Mouse (Mus musculus): ENCODE measurements around the gene Tmod3.

Tmod3 gene

DNA sequence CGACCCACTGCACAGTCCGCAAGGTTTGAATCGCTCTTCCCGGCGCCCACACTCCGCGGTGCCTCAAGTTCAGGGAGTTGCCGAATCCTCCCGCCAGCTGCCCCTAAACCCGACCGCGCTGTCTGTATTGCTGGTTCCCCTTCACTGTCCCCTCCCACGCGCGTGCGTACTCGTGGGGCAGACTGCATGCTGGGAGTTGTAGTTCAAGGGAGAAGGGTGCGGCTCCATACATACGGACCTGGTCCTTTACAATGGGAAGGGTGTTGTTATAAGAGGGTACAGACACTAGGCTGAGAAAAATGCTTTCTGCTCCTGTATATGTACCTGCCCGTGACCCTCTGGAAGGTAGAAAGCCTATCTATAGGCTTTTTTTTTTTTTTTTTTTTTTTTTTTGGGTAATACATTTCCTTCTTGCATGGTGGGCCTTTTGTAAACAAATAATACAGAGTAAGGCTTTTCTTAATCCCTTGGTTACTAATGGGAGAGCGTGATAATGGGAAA lies at the start of gene Tmod3:
Gene Tmod3, minus strand, starts transcription at position 146 of the 501 bp plus-strand sequence.
- DNase-seq, result peak; percentile 96

DNA sequence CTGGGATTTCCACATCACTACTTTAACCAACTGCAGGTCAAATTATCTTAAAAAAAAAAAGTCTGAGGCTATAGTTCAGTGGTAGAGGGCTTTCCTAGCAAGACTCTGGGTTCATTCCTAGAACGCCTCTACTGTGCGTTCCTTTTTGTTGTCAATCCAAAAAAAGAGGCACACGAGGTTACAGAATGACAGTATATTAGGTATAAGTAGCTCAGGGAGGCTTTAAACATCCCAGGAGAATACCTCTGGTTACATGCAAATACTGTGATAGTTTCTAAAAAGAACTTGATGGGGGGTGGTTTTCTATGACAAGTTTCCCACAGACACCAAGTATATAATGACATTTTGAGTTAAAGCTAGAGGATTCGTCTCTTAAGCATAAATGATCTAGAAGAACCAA lies 48.0 kb upstream of the Tmod3 start:
- no peak for DNase-seq

DNA sequence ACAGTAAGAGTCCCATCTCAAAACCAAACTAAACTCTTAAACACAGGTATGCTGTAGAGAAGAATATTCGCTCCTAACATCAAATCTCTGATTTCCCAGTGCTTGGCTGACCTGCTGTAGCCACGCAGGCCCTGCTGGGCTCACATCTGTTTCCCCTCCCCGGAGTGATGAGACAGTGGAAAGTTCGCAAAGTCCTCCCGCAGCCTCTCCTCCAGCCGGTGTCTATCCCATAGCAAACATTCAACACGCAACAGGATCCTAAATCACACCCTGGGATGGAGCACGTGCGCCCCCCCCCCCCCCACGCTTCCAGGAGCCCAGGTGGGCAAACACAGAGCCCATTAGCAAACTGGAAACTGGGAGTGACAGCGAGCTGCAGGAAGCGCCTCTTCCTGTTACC lies 42.1 kb upstream of the Tmod3 start:
- no peak for DNase-seq

DNA sequence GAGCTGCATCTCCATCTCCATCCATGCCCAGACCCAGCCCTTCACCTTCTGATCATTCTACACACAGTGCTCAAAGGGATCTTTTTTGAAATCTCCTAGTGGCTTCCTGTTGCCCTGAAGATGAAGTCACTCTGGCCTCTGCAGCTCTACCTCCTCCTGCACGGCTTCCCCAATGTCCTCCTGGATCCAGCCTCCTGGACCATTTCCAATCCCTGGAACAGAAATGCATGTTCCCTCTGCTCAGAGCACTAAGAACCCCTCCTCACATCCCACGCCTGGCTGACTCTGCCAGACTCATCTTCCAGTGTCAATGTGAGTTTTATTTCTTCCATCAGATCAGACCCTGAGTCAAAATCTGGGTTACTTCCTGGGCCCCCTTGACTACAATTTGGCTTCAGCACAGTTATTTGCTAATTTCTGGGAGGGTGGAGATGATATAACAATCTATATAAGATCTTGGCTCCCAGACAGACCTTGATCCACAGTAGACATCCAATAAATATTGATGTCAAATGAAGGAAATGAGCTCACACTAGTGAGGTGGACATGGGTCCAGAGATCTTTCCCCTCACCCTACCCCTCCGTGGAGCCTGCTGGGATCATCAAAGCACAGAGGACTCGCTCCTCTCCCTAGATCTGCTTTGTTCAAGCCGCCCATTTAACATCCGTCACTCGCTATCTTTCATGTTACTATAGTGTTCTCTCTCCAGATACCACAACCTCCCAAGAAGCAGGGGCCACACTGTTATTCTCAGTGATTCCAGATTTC lies 40.9 kb upstream of the Tmod3 start:
- DNase-seq, result peak; percentile 60

DNA sequence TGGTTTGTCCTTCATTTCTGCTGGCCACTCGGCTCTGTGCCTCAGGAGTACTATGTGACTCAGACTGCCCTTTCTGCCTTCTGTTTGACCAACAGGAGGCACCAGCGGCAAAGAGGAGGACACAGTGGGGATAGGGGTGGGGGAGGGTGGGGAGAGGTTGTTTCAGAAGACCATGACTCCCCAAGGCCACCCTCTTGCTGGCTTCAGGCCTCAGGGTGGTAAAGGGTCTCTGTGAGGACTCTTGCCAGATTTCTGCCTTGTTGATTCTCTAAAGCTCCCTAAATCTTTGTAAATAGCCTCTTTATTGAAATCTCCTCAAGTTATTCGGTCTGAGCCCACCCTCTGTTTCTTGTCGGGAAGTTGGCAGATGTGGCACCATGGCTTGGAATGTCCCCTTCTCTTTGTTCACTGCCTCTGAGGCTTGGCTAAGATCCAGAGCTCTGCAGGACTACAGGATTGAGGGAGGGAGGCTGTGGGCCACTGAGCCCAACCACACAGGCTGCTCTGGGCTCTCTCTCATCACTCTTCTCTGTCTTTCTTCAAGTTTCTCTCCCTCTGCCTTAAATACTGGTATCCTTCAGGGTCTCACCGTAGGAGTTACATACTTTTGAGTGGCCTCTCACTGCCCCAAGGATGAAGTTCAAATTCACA lies 39.9 kb upstream of the Tmod3 start:
- DNase-seq, result peak; percentile 72

DNA sequence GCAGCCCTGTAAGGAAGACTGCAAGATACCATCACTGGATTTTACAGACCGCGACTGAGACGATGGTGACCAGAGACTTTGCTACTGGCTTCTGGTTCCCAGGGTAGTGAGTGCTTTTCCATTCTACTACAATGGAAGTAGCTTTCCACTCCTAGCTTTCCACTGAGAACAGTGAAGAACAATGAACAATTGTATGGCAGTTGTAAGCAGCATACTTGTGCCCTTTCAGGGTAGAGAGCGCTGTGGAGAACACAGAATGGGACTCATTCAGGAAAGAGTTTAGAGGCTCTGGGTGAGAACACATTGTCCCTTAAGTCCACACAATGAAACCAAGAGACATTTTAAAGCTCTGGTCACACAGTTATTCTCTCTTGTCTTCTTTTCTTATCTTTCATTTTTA lies 38.1 kb upstream of the Tmod3 start:
- no peak for DNase-seq

DNA sequence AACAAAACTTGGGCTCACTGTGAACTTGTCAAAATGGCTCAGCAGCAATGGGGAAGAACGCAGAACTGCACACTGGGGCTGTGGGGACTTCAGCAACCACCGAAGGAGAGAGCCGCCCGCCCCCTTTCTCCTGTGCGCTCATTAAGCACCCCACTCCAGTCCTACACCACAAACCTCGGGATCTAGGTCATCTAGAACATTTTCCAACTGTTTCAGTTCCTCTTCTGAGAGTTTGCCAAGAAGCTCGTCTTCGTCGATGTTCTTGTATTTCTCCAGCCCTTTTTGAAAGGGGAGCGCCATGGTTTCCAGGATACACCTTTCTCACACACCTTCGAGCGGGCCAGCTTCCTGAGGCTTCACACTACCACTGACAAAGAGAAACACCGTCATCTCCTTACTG lies 37.6 kb upstream of the Tmod3 start:
- DNase-seq, result peak; percentile 59

DNA sequence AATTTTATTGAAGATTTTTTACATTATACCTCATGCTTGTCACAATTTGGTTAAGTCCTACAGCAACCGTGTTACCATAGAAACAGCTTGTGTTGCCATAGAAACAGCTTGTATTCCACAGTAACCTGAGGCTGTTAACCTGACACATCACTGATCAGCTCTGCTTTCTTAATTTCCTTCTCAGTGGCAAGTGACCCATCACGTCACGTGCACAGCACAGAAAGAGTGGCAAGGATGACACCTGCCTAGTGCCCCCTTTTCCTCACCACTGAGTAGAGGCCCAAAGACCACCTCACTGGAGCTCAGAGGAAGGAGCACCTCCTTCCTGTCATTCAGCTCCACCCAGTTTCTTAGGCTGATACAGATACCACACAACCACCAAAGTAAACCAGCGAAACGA lies 34.0 kb upstream of the Tmod3 start:
- no peak for DNase-seq

DNA sequence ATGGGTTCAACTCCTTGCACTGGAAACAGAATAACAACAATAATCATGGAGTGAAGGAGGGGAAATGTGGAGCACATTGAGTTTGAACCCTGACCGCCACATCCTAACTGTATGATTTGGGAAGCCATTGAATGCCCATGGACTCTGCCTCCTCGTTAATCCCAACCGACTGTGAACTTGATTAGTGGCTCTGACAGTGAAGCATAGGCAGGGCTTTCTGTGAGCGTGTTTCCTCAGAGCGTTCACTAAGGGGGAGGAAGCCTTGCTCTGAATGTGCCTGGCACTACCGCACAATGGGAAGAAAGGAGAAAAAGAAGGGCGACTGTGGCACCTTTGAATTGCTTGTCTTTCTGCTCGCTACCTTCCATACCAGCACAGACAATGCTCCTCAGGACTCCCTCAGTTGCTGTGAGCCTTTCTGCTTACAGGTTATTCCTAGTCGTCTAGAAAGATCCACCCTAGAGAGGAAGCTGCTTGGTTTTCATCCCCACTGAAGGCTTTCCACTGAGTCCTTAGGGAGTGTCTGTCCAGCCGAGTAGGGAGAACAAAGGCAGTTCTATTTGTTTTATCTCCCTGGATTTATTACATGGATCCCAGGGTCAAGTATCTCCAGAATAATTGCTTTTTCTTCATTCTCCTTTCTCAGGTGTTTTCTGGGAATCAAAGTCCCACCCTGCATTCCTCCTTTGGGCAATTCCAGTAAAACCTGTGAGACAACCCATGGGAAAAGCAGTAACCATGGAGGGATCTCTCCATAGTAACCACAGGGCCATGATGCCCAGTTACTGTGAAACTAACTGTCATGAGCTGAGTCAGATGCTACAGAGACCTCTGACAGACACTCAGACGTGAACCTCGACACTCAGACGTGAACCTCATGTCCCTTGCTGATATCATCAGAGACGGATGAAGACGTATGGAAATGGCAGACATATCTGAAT lies 30.7 kb upstream of the Tmod3 start:
- DNase-seq, result no peak

DNA sequence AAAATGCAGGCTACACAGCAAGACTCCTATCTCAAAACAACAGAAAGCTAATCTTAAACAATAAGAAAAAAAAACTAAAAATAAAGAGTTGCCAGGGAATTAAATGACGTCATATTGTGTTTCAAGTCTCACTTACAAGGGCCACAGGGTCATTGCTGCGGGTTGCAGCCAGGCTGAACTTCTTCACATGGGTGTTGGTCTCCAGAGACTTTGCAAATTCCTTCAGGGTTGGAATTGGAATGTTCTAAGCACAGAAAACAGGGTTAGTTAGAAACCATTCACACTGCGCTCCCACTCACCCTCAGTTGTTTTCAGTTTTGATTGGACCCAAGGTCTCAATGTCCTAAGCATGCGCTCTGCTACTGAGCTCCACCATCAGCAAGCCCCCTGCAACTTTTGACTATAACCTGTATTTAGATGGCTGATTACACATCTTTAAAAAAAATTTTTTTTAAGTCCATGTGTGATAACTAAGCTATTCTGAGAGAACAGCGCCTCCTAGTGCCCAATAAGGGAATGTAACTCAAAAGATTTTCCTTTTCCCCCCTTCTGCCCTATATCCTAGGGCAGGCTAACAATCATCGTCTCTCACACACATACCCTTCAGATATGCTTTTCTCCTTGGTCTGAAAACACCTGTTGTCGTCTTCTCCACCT lies 22.4 kb upstream of the Tmod3 start:
- peak; percentile 48 for DNase-seq

DNA sequence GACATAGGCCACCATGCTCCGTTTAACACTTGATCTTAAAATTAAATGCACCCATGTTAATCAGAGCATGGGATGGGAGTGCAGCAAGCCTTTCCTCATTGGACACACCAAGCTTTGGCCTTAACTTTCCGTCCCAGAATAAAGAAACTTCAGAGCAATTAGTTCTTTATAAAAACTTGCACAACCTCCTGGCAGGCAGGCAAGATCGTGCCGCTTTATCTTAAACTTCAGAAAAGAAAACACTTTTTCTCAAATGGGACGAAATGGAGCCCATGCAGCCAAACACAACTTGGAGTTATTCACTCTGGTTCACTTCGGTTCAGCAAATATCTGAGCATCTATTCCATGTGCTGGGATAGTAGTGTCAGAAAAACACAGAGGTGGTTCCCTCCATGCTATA lies 19.9 kb upstream of the Tmod3 start:
- no peak for DNase-seq

DNA sequence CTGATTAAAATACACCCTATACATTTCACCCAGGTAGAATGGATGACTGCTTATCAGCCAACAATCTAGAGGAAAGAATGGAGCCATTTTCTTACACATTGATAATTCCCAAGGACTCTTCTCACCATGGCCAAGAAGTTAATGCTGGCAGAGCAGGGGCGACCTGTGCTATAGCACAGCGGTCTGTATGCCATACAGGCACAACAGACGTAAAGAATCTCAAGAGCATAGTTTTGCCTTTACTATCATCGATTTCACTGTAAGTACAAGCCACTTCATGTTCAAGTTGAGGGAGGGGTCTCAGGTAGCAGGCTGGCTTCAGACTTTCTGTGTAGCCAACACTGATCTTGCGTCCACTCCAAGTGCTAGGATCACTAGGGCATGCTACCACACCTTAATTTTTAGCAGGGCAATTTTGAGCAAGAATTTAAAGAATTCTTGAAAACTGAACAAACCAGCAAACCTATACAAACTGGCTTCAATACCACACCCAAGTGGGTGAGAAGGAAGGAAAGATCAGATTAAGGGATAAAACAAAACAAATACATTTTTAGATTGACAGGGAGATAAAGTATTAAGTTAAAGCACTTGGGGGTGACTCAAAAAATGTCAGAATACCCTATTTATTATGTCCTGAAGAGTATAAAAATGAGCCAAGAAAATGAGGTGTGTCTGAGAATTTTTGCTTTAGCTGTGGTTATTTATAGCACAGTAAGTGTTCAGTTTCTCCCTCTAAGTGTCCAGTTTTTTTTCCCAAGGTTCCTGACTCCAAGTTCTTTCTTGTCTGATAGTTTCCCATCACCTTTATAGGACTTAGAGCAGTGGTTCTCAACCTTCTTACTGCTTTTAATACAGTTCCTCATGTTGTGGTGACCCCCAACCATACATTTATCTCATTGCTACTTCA lies 11.8 kb upstream of the Tmod3 start:
- no peak for DNase-seq

DNA sequence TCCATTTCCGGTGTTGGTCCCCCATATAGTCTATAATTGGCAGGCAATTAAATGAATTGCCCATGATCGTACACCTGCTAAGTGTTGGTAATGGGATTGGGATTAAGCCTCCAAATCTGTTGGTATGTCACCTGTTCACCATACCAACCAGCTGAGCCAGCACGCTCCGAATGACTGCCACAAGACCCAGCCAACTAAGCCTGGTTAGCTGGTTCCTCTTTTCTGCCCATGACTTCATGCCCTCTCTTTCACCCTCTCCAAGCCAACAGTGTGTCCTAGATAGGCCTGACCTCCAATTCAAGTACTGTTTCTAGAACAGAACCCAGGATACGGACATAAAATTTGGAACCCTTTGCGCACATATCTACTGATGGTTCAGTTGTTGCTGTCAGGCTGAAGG lies 8.9 kb upstream of the Tmod3 start:
- DNase-seq, result no peak

DNA sequence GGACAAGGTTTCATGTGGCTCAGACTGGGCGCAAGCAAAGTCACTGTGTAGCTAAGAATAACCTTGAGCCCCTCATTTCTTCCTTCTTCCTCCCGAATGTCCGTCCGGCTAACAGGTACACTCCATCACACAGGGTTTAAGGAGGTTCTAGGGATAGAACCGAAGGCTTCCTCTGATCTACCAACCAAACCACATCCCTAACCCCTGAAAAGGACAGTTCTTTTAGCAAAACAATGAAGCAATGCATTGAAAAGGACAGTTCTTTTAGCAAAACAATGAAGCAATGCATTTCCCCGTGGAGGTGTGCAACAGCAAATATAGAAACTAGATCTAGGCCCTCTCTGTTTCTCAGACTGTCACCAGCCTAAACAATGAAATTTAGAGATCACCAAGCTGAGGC lies 5.4 kb upstream of the Tmod3 start:
- no peak for DNase-seq

DNA sequence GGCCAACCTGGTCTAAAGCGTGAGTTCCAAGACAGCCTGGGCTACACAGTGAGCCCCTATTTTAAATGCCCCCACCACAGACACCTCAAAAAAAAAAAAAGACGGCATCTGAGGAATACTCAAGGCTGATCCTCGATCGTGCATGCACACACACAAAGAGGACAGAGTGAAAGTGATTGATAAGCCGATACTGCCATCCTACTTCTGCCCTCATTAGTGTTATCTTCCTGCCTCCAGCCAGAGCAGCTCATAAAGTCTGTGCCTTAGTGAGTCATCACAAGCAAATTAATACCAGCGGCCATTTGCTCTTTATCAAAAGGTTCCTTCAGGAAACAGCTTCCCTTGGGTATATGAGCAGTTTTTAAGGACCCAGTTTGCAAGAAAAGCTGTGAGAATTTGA lies 4.2 kb upstream of the Tmod3 start:
- DNase-seq, result no peak

DNA sequence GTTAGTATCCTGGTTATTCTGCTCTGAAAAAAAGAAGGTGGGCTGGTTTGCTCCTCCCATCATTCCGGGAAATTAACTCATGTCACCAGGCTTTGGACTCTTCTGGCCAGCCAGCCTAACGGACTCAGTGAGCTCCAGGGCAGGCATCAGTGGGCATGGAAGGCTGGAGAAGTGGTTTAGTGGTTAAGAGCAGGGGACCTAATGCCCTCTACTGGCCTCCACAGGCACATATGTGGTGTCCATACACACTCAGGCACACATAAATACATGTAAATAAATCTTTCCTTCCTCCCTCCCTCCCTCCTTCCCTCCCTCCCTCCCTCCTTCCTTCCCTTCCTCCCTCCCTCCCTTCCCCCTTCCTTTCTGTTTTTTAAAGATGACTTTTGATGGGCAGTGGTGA lies 3.7 kb upstream of the Tmod3 start:
- no peak for DNase-seq

DNA sequence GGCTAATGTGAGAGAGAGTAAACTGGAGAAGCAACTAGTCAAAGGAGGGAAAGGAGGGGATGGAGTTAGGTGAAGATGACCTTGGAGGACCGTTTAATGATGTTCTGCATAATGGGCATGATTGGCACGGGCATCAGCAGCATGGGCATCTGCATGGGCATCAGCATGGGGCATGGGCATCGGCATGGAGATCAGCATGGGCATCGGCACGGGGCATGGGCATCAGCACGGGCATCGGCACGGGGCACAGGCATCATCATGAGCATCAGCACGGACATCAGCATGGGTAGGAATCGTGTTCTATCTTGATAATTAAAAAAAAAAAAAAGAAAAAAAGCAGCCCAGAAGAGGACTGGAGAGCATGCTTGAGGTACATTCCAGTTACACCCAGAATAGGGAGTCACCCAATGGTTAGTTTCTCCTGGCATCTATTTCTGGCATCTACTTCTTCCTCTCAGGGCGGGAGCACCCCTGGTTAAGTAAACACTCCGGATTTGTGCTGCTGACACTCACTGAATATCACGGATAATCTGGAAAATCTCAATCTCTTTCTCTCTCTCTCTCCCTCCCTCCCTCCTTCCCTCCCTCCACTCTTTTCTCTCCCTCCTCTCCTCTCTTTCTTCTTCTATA lies 1.7 kb upstream of the Tmod3 start:
- no peak for DNase-seq

DNA sequence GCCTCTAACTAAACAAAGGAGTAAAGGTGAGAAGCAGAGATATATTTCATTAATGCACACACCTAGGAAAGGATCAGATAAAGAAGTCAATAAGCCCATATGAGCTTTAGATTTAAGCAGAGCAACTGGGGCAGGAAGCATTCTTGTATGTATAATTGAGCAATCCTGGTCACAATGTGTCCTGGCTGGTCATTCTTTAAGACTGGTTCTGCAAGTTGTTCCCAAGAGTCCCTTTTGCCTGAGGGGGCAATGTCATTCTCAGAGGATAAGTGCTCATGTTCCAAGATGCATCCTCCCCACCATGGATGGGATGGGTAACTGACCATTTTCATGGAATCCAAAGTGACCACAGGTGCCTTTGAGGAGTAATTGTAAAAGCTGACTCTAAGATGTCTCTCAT lies 896 bp upstream of the Tmod3 start:
- DNase-seq, result no peak

DNA sequence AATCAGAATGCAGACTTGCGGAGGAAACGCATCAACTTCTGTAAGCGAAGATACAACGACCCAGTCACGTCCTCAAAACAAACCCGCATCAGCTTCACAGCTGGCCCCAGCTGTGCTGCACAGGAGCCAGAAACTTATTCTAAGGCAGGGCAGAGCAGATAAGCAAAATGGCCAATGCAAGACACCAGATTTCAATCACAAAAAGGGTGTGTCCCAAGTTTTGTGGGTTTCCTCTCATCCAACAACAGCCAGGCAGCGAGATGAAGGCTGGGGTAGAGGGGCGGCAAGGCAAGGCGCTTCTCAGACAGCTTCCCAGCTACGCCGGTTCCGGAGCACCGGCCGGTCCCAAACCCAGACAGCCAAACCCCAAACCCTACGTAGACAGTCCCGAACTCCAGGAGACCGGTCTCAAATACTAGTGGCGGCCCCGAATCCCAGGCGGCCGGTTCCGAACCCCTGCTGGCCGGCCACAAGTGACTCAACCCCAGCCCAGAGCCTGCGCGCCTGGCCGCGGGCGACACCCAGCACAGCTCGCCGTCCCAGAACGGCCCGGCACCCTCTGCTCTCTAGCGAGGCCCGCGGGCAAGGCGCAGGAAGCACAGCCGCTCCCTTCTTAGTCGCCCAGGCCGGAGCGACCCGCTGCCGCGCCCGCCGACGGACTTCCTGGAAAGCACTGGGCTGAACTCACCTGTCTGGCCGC lies 495 bp downstream of the Tmod3 start:
- DNase-seq, result peak; percentile 39

DNA sequence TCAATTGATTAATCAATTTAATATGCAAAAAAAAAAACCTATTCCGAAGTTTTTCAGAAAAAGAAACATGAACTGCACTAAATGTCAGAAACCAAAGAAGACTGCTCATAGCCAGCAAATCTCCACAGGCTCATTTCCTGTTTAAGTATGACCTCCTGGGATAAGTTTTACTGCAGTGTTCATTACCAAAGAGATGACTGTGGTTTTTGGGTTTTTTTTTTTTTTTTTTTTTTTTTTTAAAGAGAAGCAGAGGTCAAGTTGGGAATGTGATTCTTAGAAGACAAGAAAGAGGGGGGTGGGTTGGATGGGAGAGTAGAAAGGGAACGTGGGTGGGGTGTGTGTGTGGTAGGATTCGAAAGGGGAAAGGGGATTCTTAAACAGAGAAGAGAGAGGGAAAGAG lies 1.1 kb downstream of the Tmod3 start:
- DNase-seq, result no peak

DNA sequence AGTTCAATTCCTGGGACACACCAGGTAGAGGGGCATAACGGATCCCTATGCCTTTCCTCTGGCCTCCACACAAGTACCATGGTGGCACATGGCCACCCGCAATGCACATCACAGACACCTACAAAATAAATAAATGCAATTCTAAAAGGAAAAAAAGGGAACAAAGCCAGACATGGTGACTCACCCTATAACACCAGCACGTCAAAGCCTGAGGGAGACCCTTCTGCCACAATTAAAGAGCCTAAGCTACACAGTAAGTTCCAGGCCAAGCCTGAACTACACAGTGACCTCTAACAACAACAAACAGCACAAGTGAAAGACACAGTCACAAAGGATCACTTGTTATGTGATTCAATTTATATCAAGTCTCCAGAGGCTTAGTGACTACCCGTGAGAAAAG lies 5.7 kb downstream of the Tmod3 start:
- no peak for DNase-seq
